Mouse (Mus musculus) erythroblast, embryonic 14.5 days (primary cell): ENCODE measurements around the gene Cd4.
"Not testable (repeated sequence)": the region's sequence is repeated elsewhere in the genome, so short reads cannot be mapped to it uniquely, and the experiment has no call there.

Experiments used
- GATA1 ChIP-seq: IDR thresholded peaks from 2 replicates; pipeline ENCODE4 v1.6.1; 2012; ENCODE audit warnings: low read length, inconsistent platforms, mixed read lengths
- TAL1 ChIP-seq: IDR thresholded peaks from 3 replicates; pipeline ENCODE4 v1.6.1; 2012; ENCODE audit warnings: low read length, inconsistent platforms, mixed read lengths

- not testable (repeated sequence) for TF ChIP-seq GATA1, TAL1
These were observed 56.8 kb downstream of the Cd4 start for GRCm38 (mm10) chr6:124831199-124831598.
